Mouse (Mus musculus): Measurements from ENCODE around the gene Lrrk2. TPM values are rescaled to one million over a fixed set of nuclear protein-coding genes. Genes with fewer than 3 reads are reported as not detected.

Gene Lrrk2
- polyA plus RNA-seq, 1 experiment from 2014 or later, result 1.9 TPM

- no peaks in the 10 kb centered on the region for H3K9me3 ChIP-seq
- no peaks in the 10 kb centered on the region for H3K4me1 ChIP-seq
- WGBS, result 87% methylated on average over 6 of the region's 6 CpGs
- no peak overlapping the region for H3K27ac ChIP-seq
- no peak overlapping the region for H3K4me2 ChIP-seq
- no peak overlapping the region for H3K9ac ChIP-seq
- H3K27me3 ChIP-seq (replicated peaks), result no peaks in the 10 kb centered on the region
- no peak overlapping the region for H3K4me3 ChIP-seq
- ATAC-seq (replicated peaks), result no peak
- H3K36me3 ChIP-seq (replicated peaks), result no peaks in the 10 kb centered on the region
Observed at GRCm38 (mm10) chr15:91658227-91658626, 14.7 kb upstream of the Lrrk2 start.

GRCm38 (mm10) chr15:91660277-91661078 lies 12.5 kb upstream of the Lrrk2 start:
- ATAC-seq (replicated peaks), result no peak
- WGBS, result 89% methylated on average over 6 of the region's 6 CpGs
- Histone ChIP-seq H3K27me3 (replicated peaks) (no peaks in the 10 kb centered on the region), H3K36me3 (replicated peaks) (no peaks in the 10 kb centered on the region), H3K4me1 (no peaks in the 10 kb centered on the region), H3K9me3 (no peaks in the 10 kb centered on the region), H3K4me2 (no peak overlapping the region), H3K4me3 (no peak overlapping the region), H3K9ac (no peak overlapping the region), H3K27ac (no peak overlapping the region)

- H3K4me2 ChIP-seq, result no peak overlapping the region
- 91% methylated on average over 6 of the region's 6 CpGs for WGBS
- H3K27me3 ChIP-seq (replicated peaks), result no peaks in the 10 kb centered on the region
- H3K9me3 ChIP-seq, result no peaks in the 10 kb centered on the region
- no peak overlapping the region for H3K27ac ChIP-seq
- H3K9ac ChIP-seq, result no peak overlapping the region
- H3K4me1 ChIP-seq, result no peaks in the 10 kb centered on the region
- no peak for ATAC-seq (replicated peaks)
- no peak overlapping the region for H3K4me3 ChIP-seq
- H3K36me3 ChIP-seq (replicated peaks), result no peaks in the 10 kb centered on the region
Observed at GRCm38 (mm10) chr15:91661079-91661369, 12.0 kb upstream of the Lrrk2 start.

- 86% methylated on average over 10 of the region's 10 CpGs for WGBS
- Histone ChIP-seq H3K9ac (no peak overlapping the region), H3K27ac (no peak overlapping the region), H3K9me3 (no peaks in the 10 kb centered on the region), H3K4me2 (no peak overlapping the region), H3K27me3 (replicated peaks) (no peaks in the 10 kb centered on the region), H3K4me3 (no peak overlapping the region), H3K36me3 (replicated peaks) (no peaks in the 10 kb centered on the region), H3K4me1 (no peaks in the 10 kb centered on the region)
- no peak for ATAC-seq (replicated peaks)
Observed at GRCm38 (mm10) chr15:91664586-91665132, 8.3 kb upstream of the Lrrk2 start.

- Histone ChIP-seq H3K9me3 (no peaks in the 10 kb centered on the region), H3K4me2 (no peak overlapping the region), H3K27ac (no peak overlapping the region), H3K36me3 (replicated peaks) (no peaks in the 10 kb centered on the region), H3K27me3 (replicated peaks) (no peaks in the 10 kb centered on the region), H3K4me3 (no peak overlapping the region), H3K9ac (no peak overlapping the region), H3K4me1 (no peaks in the 10 kb centered on the region)
- no peak for ATAC-seq (replicated peaks)
- 86% methylated on average over 6 of the region's 6 CpGs for WGBS
Observed at GRCm38 (mm10) chr15:91665530-91665929, 7.4 kb upstream of the Lrrk2 start.

- Histone ChIP-seq H3K27ac (no peak overlapping the region), H3K4me3 (no peak overlapping the region), H3K4me2 (no peak overlapping the region), H3K4me1 (peaks cover 11% of the 10 kb centered on the region), H3K36me3 (replicated peaks) (no peaks in the 10 kb centered on the region), H3K9me3 (no peaks in the 10 kb centered on the region), H3K9ac (no peak overlapping the region), H3K27me3 (replicated peaks) (0 out of 2 replicates have a peak, but pooled peaks cover 3% of the 10 kb centered on the region)
- WGBS, result 81% methylated on average over 2 of the region's 2 CpGs
- no peak for ATAC-seq (replicated peaks)
Observed at GRCm38 (mm10) chr15:91671216-91671615, 1.8 kb upstream of the Lrrk2 start.

GRCm38 (mm10) chr15:91671987-91672386 lies 988 bp upstream of the Lrrk2 start:
- no peaks in the 10 kb centered on the region for H3K36me3 ChIP-seq (replicated peaks)
- H3K9me3 ChIP-seq, result no peaks in the 10 kb centered on the region
- 0 out of 2 replicates have a peak, but pooled peaks cover 3% of the 10 kb centered on the region for H3K27me3 ChIP-seq (replicated peaks)
- 80% methylated on average over 5 of the region's 5 CpGs for WGBS
- H3K4me3 ChIP-seq, result no peak overlapping the region
- no peak overlapping the region for H3K27ac ChIP-seq
- H3K9ac ChIP-seq, result no peak overlapping the region
- H3K4me2 ChIP-seq, result no peak overlapping the region
- no peak for ATAC-seq (replicated peaks)
- H3K4me1 ChIP-seq, result peaks cover 11% of the 10 kb centered on the region

GRCm38 (mm10) chr15:91673569-91673905 lies 562 bp downstream of the Lrrk2 start:
- Histone ChIP-seq H3K4me2 (peak overlapping the region; percentile 88), H3K27me3 (replicated peaks) (0 out of 2 replicates have a peak, but pooled peaks cover 3% of the 10 kb centered on the region), H3K4me3 (peak overlapping the region; percentile 54), H3K36me3 (replicated peaks) (no peaks in the 10 kb centered on the region), H3K9ac (peak overlapping the region; percentile 60; the same call in 1 of the 2 replicates), H3K27ac (no peak overlapping the region), H3K4me1 (peaks cover 11% of the 10 kb centered on the region), H3K9me3 (no peaks in the 10 kb centered on the region)
- ATAC-seq (replicated peaks), result no peak
- 40% methylated on average over 5 of the region's 5 CpGs for WGBS

- no peak overlapping the region for H3K4me2 ChIP-seq
- H3K4me1 ChIP-seq, result no peaks in the 10 kb centered on the region
- no peak overlapping the region for H3K27ac ChIP-seq
- H3K9me3 ChIP-seq, result no peaks in the 10 kb centered on the region
- no peaks in the 10 kb centered on the region for H3K36me3 ChIP-seq (replicated peaks)
- H3K9ac ChIP-seq, result no peak overlapping the region
- 70% methylated on average over 2 of the region's 2 CpGs for WGBS
- H3K4me3 ChIP-seq, result no peak overlapping the region
- H3K27me3 ChIP-seq (replicated peaks), result no peaks in the 10 kb centered on the region
- no peak for ATAC-seq (replicated peaks)
Observed at GRCm38 (mm10) chr15:91680116-91680515, 7.1 kb downstream of the Lrrk2 start.

GRCm38 (mm10) chr15:91685880-91686563 lies 13.0 kb downstream of the Lrrk2 start:
- 83% methylated on average over 7 of the region's 7 CpGs for WGBS
- H3K9ac ChIP-seq, result no peak overlapping the region
- H3K27ac ChIP-seq, result no peak overlapping the region
- no peak overlapping the region for H3K4me2 ChIP-seq
- H3K27me3 ChIP-seq (replicated peaks), result no peaks in the 10 kb centered on the region
- no peaks in the 10 kb centered on the region for H3K4me1 ChIP-seq
- ATAC-seq (replicated peaks), result no peak
- H3K4me3 ChIP-seq, result no peak overlapping the region
- H3K36me3 ChIP-seq (replicated peaks), result no peaks in the 10 kb centered on the region
- no peaks in the 10 kb centered on the region for H3K9me3 ChIP-seq

GRCm38 (mm10) chr15:91690648-91691047 lies 17.7 kb downstream of the Lrrk2 start:
- no peak overlapping the region for H3K27ac ChIP-seq
- H3K27me3 ChIP-seq (replicated peaks), result no peaks in the 10 kb centered on the region
- no peak overlapping the region for H3K4me2 ChIP-seq
- no peaks in the 10 kb centered on the region for H3K9me3 ChIP-seq
- no peak overlapping the region for H3K4me3 ChIP-seq
- 77% methylated on average over 9 of the region's 9 CpGs for WGBS
- ATAC-seq (replicated peaks), result no peak
- H3K36me3 ChIP-seq (replicated peaks), result no peaks in the 10 kb centered on the region
- H3K4me1 ChIP-seq, result no peaks in the 10 kb centered on the region
- no peak overlapping the region for H3K9ac ChIP-seq

GRCm38 (mm10) chr15:91693051-91693450 lies 20.1 kb downstream of the Lrrk2 start:
- Histone ChIP-seq H3K4me2 (no peak overlapping the region), H3K9ac (no peak overlapping the region), H3K36me3 (replicated peaks) (no peaks in the 10 kb centered on the region), H3K9me3 (no peaks in the 10 kb centered on the region), H3K27me3 (replicated peaks) (no peaks in the 10 kb centered on the region), H3K27ac (no peak overlapping the region), H3K4me1 (no peaks in the 10 kb centered on the region), H3K4me3 (no peak overlapping the region)
- 79% methylated on average over 1 of the region's 1 CpGs for WGBS
- no peak for ATAC-seq (replicated peaks)

GRCm38 (mm10) chr15:91693856-91694255 lies 20.9 kb downstream of the Lrrk2 start:
- no peaks in the 10 kb centered on the region for H3K27me3 ChIP-seq (replicated peaks)
- H3K4me1 ChIP-seq, result no peaks in the 10 kb centered on the region
- no peak overlapping the region for H3K4me3 ChIP-seq
- H3K27ac ChIP-seq, result no peak overlapping the region
- H3K4me2 ChIP-seq, result no peak overlapping the region
- no peaks in the 10 kb centered on the region for H3K36me3 ChIP-seq (replicated peaks)
- no peak overlapping the region for H3K9ac ChIP-seq
- WGBS, result 95% methylated on average over 2 of the region's 2 CpGs
- ATAC-seq (replicated peaks), result no peak
- H3K9me3 ChIP-seq, result no peaks in the 10 kb centered on the region

Measured in midbrain, embryonic 15.5 days (tissue).